Comparison of ENCODE assay signal across 8 mouse cellular contexts in the genomic region with DNA sequence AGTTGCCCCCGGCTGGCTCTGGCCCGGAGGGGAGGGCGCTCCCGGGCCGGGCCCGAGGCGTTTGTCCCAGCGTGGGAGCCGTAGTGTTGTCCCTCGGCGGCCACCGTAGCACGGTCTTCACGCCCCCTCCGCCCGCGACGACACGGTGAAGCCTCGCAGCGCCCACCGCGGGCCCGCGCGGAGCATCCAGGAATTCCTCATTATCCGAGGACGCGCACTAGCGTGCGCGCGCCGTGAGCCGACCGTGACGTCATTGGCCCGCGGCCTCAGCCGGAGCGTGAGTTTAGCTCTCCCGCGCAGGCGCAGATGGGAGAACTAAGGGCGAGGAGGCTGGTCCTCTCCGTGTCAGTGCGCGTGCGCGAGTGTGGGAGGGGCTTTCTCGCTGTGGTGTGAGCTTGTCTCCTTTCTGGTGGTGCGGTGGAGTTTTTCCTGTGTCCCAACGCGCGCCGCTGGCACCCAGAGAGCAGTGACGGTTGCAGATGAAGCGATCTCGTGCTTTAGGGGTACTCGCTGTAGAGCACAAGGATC. TPM values are rescaled to one million over a fixed set of nuclear protein-coding genes. Genes with fewer than 3 reads are reported as not detected.
A peak's percentile ranks its signal among the peaks of the same experiment; 100 is the strongest.
DNase-seq lines count a peak whose midpoint lies in the region; ATAC-seq and TF ChIP-seq lines count a peak whose summit lies in the region.

No protein-coding gene starts in this region.

- peak; percentile 80 for ATAC-seq in Patski
- ATAC-seq in hindbrain, embryonic 13.5 days (ENCODE audit: low FRiP score), result peak; percentile 87

- CTCF ChIA-PET in Patski (lab: Charles Lee), result interaction anchor here (1.0 to 2.1 kb wide), 5 partner anchors 20 to 115 kb away, joined by 3 to 15 read pairs (median 3); no protein-coding TSS in a partner anchor

- peaks cover 26% of the 10 kb centered on the region for H3K4me1 ChIP-seq in hindbrain, embryonic 13.5 days (replicated peaks)

- no peaks in the 10 kb centered on the region for H3K27me3 ChIP-seq in Patski
- H3K27me3 ChIP-seq in hindbrain, embryonic 13.5 days, result no peaks in the 10 kb centered on the region

- WGBS in hindbrain, embryonic 13.5 days, result under 1% methylated on average over 60 of the region's 60 CpGs

- peak overlapping the region; percentile 78 for H3K4me3 ChIP-seq in hindbrain, embryonic 13.5 days

- peak overlapping the region; percentile 87 for H3K4me2 ChIP-seq in hindbrain, embryonic 13.5 days

- peak overlapping the region; percentile 98 for H3K27ac ChIP-seq in hindbrain, embryonic 13.5 days

- in situ Hi-C loops in Patski (cut with MboI; ENCODE audit: low pct_unique_long_range_greater_than_20kb), result loop anchor here (5.0 to 10.0 kb wide), 3 partner anchors 78 to 306 kb away; no protein-coding TSS in a partner anchor

- H3K36me3 ChIP-seq in hindbrain, embryonic 13.5 days, result peaks cover 26% of the 10 kb centered on the region

- TF ChIP-seq CTCF in Patski (IDR thresholded peaks at IDR 0.05), result no peak

- H3K9ac ChIP-seq in hindbrain, embryonic 13.5 days, result peak overlapping the region; percentile 91

- DNase-seq in Patski (ENCODE audit: low read depth, low spot score), result peak; percentile 94
- DNase-seq in cerebellum, postnatal 14 days, result peak; percentile 100
- peak; percentile 99 to 100 for DNase-seq in frontal cortex, postnatal 14 days (ENCODE audit: low spot score in 2 of 2)
- DNase-seq in layer of hippocampus, postnatal 25 days (ENCODE audit: extremely low spot score in 1 of 2, low spot score in 1 of 2), result peak; percentile 100
- DNase-seq in lung, postnatal 25 days (ENCODE audit: low spot score), result peak; percentile 98
- DNase-seq in retina, embryonic 14.5 days (ENCODE audit: low spot score), result peak; percentile 100
- peak; percentile 100 for DNase-seq in thymus, postnatal 4 days

- POLR2A ChIA-PET in Patski (lab: Charles Lee), result interaction anchor here (1.0 to 1.8 kb wide), 5 partner anchors 19 to 114 kb away, joined by 3 to 6 read pairs (median 5); no protein-coding TSS in a partner anchor

- H3K9me3 ChIP-seq in hindbrain, embryonic 13.5 days, result no peaks in the 10 kb centered on the region

RNA-seq across cellular contexts. Expression of gene Nacc2, which starts 17.3 kb away (rescaled TPM):
- polyA plus RNA-seq in Patski (2021), result 37.0 TPM
- polyA plus RNA-seq in hindbrain, embryonic 13.5 days (2015; fragmentation: Nextera tagmentation; extraction: Ambion mirVana), result 12.4 and 14.2 TPM in 2 replicates
- 10 to 100 TPM; 58.7 to 63.4 TPM for total RNA-seq in layer of hippocampus, postnatal 25 days (2021)

Comparison
In these comparisons a context has a peak if more than half of its experiments do, and no peak if none do; other contexts are left out.
1. Peak in every context shown above with its lines: DNase-seq, ATAC-seq, H3K4me3 ChIP-seq and H3K27ac ChIP-seq.